Mouse (Mus musculus): ENCODE measurements at regions not wholly inside any gene's neighbourhood (a gene's known extent, or its start where the extent isn't known, plus 50 kb on each side); places are given as distances from the start of the nearest gene placed in this dataset.

GRCm38 (mm10) chr11:19092967-19093745 lies 74.4 kb upstream of the Meis1 start:
- TF ChIP-seq CTCF (IDR thresholded peaks at IDR 0.05) (no peak), POLR2A (IDR thresholded peaks at IDR 0.05; ENCODE audit: insufficient read depth, low read depth, low read length) (no peak)
